Mouse (Mus musculus): Measurements from ENCODE around the gene Olfr718-ps1. TPM values are rescaled to one million over a fixed set of nuclear protein-coding genes. Genes with fewer than 3 reads are reported as not detected.
A peak's percentile ranks its signal among the peaks of the same experiment; 100 is the strongest.

Olfr718-ps1 gene
- total RNA-seq, 2 experiments from 2014 or later = 0.05 TPM; not detected in 1

- DNase-seq (ENCODE audit: low spot score in 2 of 2) = no peak
Measured at GRCm38 (mm10) chr5:143129101-143129500, 18.3 kb downstream of the Olfr718-ps1 start.

GRCm38 (mm10) chr5:143127837-143128236 lies 19.5 kb downstream of the Olfr718-ps1 start:
- no peak for DNase-seq (ENCODE audit: low spot score in 2 of 2)

- DNase-seq (ENCODE audit: low spot score in 2 of 2) = no peak
Measured at GRCm38 (mm10) chr5:143126908-143127307, 20.5 kb downstream of the Olfr718-ps1 start.

- DNase-seq (ENCODE audit: low spot score in 2 of 2) = no peak
Measured at GRCm38 (mm10) chr5:143126089-143126488, 21.3 kb downstream of the Olfr718-ps1 start.

GRCm38 (mm10) chr5:143125601-143126000 lies 21.8 kb downstream of the Olfr718-ps1 start:
- no peak for DNase-seq (ENCODE audit: low spot score in 2 of 2)

- DNase-seq (ENCODE audit: low spot score in 2 of 2) = no peak
Measured at GRCm38 (mm10) chr5:143124805-143125378, 22.5 kb downstream of the Olfr718-ps1 start.

- DNase-seq (ENCODE audit: low spot score in 2 of 2) = no peak
Measured at GRCm38 (mm10) chr5:143122673-143123072, 24.7 kb downstream of the Olfr718-ps1 start.

GRCm38 (mm10) chr5:143122125-143122524 lies 25.3 kb downstream of the Olfr718-ps1 start:
- DNase-seq (ENCODE audit: low spot score in 2 of 2) = no peak

GRCm38 (mm10) chr5:143112281-143113246 lies 34.8 kb downstream of the Olfr718-ps1 start, which contains the start of gene Rnf216:
Rnf216 (minus strand) TSS chr5:143112994.
- DNase-seq (ENCODE audit: low spot score in 2 of 2) = peak; percentile 86 to 93

GRCm38 (mm10) chr5:143106842-143107241 lies 40.5 kb downstream of the Olfr718-ps1 start:
- no peak for DNase-seq (ENCODE audit: low spot score in 2 of 2)

- no peak for DNase-seq (ENCODE audit: low spot score in 2 of 2)
Measured at GRCm38 (mm10) chr5:143103231-143103630, 44.1 kb downstream of the Olfr718-ps1 start.

GRCm38 (mm10) chr5:143101626-143102025 lies 45.8 kb downstream of the Olfr718-ps1 start:
- DNase-seq (ENCODE audit: low spot score in 2 of 2) = no peak

GRCm38 (mm10) chr5:143095256-143095655 lies 52.1 kb downstream of the Olfr718-ps1 start:
- DNase-seq (ENCODE audit: low spot score in 2 of 2) = no peak

GRCm38 (mm10) chr5:143092891-143093290 lies 54.5 kb downstream of the Olfr718-ps1 start:
- DNase-seq (ENCODE audit: low spot score in 2 of 2) = no peak

GRCm38 (mm10) chr5:143084898-143085297 lies 62.5 kb downstream of the Olfr718-ps1 start:
- DNase-seq (ENCODE audit: low spot score in 2 of 2) = no peak

Small RNAs within 50 kb of the gene (microRNA-seq; reads per million reads assigned to microRNA genes)
- gene Gm44405 = not detected

Other genes starting within 250 kb of the Olfr718-ps1 start
- gene Actb, start 240.8 kb downstream of the Olfr718-ps1 start, total RNA-seq (2021) = 1,000 to 10,000 TPM; 2,802 to 2,810 TPM
- 100 to 1,000 TPM; 182 to 208 TPM for gene Fscn1, start 187.2 kb downstream of the Olfr718-ps1 start, total RNA-seq (2021)
- gene Rnf216, start 34.6 kb downstream of the Olfr718-ps1 start, total RNA-seq (2021) = 10 to 100 TPM; 34.0 to 39.8 TPM
- 10 to 100 TPM in 1 of 2 experiments, 1 to 10 TPM in 1; 9.1 to 11.9 TPM for gene Rbak, start 33.2 kb upstream of the Olfr718-ps1 start, total RNA-seq (2021)
- gene Spdye4b, start 33.4 kb upstream of the Olfr718-ps1 start, total RNA-seq (2021) = not detected
- not detected for gene Spdye4a, start 79.3 kb upstream of the Olfr718-ps1 start, total RNA-seq (2021)
- gene Zfp12, start 87.6 kb upstream of the Olfr718-ps1 start, total RNA-seq (2021) = 10 to 100 TPM; 14.0 to 15.9 TPM
- 1 to 10 TPM; 6.7 to 6.8 TPM for gene Zfp316, start 122.4 kb upstream of the Olfr718-ps1 start, total RNA-seq (2021)
- under 1 TPM; 0.69 to 0.70 TPM for gene Zfp853, start 146.0 kb upstream of the Olfr718-ps1 start, total RNA-seq (2021)
- gene E130309D02Rik, start 167.8 kb upstream of the Olfr718-ps1 start, total RNA-seq (2021) = 10 to 100 TPM; 13.9 to 15.5 TPM
- 10 to 100 TPM; 35.8 to 38.8 TPM for gene Zdhhc4, start 181.7 kb upstream of the Olfr718-ps1 start, total RNA-seq (2021)
- gene Grid2ip, start 209.8 kb upstream of the Olfr718-ps1 start, total RNA-seq (2021) = under 1 TPM in 1 of 2 experiments, not detected in 1; 0.27 TPM